Mouse (Mus musculus) gastrocnemius, adult 2 months (tissue): ENCODE results near the gene Tmem108. TPM values are rescaled to one million over a fixed set of nuclear protein-coding genes. Genes with fewer than 3 reads are reported as not detected.

Experiments
- DNase-seq: peaks from one replicate; pipeline ENCODE4 v3.0.0; 2022
- H3K27ac ChIP-seq: fragments of 200-600 bp; 2 replicates; pipeline ENCODE4 v1.8.1; 2022; ENCODE audit warnings: mild to moderate bottlenecking
- H3K4me3 ChIP-seq: fragments of 200-600 bp; 2 replicates; pipeline ENCODE4 v1.8.1; 2022; ENCODE audit warnings: mild to moderate bottlenecking, moderate library complexity
- CTCF ChIP-seq: fragments of 200-600 bp; IDR thresholded peaks from 2 replicates; pipeline ENCODE4 v1.8.1; 2022; ENCODE audit warnings: antibody characterized with exemption, mild to moderate bottlenecking, moderate library complexity
- intact Hi-C: fragments of 180-260 bp; cut with DNase I; formaldehyde crosslinking; loops from one replicate; pipeline ENCODE4 v1.15.1; 2025
- total RNA-seq, 2 experiments: library from RNA; stranded (reverse); gene quantifications; 2 replicates each; pipeline ENCODE4 v1.2.3; 2021

Gene Tmem108
- total RNA-seq, 2 experiments from 2014 or later, result not detected

DNA sequence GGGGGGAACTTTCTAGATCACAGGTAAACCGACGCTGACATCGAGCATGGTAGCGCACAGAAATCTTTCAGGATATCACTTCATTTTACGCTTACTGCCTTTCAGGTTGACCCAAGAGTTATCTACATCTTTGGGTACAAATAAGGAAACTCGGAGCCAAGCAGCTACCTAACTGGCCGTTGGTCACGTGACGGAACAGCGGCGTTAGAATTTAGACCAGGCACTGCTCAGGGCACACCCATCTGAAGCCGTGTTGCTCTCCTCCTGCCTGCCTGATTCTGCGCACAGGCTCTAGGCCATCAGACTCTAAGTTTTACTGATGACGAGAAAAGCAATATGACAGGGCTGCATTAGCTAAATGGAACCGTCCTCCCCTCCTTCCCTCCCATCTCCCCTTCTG is 204.6 kb downstream of the Tmem108 start:
- TF ChIP-seq CTCF, result no peak
- no peak for DNase-seq
- Histone ChIP-seq H3K27ac (no peak overlapping the region), H3K4me3 (no peak overlapping the region)
- intact Hi-C loops, result no loop called here

DNA sequence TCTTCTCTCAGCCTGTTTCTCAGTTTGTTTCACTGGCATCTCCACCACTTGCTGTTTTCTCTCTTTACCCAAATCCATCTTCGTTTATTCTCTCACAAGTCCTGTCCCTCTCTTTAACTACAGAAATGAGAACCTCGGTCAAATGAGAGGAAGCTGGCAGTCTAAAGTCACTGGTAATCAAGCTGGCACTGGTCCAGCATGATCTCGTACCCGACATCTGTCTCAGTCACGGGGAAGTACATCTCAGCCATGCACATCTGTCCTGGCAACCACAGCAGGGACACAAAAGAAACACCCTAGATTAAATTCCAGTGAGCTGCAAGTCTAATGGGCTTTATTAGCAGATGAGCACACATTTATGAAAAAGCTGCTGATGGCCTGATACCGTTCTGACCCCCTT is 206.3 kb downstream of the Tmem108 start:
- no peak for TF ChIP-seq CTCF
- intact Hi-C loops, result no loop called here
- no peak for DNase-seq

DNA sequence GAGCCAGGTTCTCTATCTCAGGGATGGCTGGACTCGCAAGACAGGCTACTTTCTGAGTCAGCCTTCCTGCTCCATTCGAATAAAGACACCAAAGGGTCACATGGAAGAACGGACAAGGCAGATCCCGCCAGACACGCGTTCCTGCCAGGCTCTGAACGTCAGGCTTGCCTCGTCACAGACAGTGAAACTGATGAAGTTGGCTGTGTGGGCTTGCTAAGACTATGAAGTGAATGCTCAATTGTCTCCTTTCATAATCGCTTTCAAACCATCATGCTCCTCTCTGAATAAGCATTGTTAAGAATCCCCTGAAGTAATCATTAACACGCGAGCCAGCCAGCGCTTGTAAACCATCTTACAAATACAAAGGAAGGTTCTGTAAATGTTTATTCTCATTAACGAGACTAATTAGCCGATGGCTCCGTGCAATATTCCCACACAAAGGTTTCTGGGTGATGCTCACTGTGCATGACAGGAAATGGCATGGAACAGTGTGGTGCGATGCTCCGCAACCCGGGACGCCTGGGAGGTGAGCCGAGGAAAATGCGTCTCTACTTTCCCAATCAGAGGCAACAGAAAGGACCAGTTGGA is 210.9 kb downstream of the Tmem108 start:
- no peak for TF ChIP-seq CTCF
- intact Hi-C loops, result no loop called here
- Histone ChIP-seq H3K4me3 (no peak overlapping the region), H3K27ac (no peak overlapping the region)
- DNase-seq, result no peak

More for the DNA sequence above, 206.3 kb downstream of the Tmem108 start:
- Histone ChIP-seq H3K4me3 (no peak overlapping the region), H3K27ac (no peak overlapping the region)

DNA sequence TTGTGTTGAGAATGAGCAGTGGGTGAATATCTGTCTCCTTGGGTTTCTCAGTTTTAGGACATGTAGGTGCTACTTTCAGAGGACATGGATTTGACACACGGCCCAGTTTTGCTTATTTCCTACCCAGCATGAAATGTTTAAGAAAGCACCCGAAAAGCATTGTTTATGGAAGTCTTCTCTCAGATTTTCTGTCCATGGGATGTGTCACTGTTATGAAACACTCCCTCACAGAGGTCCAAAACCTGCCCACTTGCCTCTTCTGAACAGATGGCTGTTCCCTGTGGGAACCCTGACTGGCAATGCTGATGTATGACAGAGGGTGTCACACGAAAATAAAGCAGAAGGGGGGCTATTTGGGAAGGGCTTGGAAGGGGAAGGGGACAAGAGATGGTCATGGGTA is 212.5 kb downstream of the Tmem108 start:
- H3K4me3 ChIP-seq, result no peak overlapping the region
- no peak for DNase-seq
- intact Hi-C loops, result no loop called here
- TF ChIP-seq CTCF, result no peak
- H3K27ac ChIP-seq, result no peak overlapping the region

DNA sequence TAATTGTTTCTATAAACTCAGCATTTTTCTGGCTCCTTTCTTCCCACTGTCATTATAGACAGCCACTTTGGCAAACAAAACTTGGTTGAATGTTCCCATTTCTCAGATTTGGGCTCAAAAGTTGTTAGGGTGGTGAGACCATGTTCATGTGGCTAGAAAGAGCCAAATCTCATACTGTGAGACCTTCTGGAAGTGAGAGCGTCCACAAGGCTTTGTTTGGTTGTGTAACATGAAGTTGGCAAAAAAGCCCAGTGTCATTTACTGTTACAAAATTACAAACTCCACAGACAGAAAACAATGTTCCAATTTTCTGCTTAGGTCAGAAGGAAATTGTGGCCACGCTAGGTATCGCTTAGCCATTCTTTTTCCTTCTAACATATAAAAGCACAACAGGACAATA is 213.0 kb downstream of the Tmem108 start:
- Histone ChIP-seq H3K4me3 (no peak overlapping the region), H3K27ac (no peak overlapping the region)
- intact Hi-C loops, result no loop called here
- no peak for TF ChIP-seq CTCF
- DNase-seq, result no peak

DNA sequence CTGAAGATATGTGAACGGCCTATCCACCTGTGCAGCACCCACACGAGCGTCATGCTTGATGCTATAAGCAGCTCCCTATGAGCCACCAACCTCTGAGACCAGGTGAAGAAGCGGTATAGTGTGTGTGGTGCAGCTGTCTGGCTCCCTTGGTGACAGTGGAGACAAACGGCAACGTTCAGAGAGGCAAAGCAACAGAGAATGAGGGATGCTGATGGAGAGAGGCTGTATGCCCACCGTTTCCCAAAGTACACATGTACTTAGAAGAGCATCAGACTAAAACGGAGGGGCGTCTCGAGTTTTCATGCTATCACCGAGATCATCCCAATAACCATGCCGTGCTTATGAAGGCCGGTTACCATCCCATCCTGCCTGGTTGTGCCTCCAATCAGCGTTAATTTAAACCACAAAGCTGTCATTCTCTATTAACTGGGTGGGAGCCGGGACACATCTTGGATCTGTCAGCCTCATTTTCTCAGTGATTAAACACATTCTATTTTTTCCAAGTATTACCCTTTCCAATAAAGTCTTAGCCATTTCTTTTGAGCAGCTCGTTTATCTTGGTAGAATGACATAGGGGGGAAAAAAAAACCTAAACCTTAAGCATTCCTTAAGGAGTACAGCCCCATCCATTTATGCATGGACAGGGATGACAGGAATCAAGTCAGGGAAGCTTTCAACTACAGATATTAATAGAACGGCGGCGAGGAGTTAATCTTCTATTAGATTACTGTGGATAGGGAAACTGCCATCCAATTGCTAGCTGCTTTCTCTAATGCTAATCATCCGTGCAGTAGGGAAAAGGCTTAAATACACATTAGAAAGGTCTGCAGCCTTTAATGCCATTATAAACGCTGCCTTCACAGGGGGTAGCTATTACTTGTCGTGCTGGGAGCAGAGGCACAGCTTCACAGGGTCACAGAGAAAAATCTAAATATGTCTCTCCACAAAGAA is 214.7 kb downstream of the Tmem108 start:
- no peak for TF ChIP-seq CTCF
- Histone ChIP-seq H3K4me3 (no peak overlapping the region), H3K27ac (no peak overlapping the region)
- intact Hi-C loops, result no loop called here
- no peak for DNase-seq

DNA sequence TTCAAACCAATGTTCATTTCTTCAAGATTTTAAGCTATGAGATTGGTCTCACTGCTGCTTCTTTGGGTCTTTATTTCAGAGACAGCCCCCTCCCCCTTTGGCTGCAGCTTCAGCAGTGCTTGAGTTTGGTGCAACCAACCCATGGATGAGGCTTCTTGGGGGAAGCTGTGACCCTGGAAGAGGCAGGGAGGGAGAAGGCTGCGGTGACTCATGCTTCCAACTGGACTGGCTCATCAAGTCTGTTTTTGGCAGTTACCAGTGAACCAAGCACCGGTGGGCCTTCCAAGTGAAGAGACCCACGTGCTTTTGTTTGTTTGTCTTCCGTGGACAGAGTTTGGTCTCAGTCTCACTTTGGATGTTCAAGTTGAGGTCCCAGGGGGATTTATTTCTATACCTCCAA is 215.9 kb downstream of the Tmem108 start:
- Histone ChIP-seq H3K27ac (no peak overlapping the region), H3K4me3 (no peak overlapping the region)
- TF ChIP-seq CTCF, result no peak
- DNase-seq, result no peak
- intact Hi-C loops, result no loop called here

DNA sequence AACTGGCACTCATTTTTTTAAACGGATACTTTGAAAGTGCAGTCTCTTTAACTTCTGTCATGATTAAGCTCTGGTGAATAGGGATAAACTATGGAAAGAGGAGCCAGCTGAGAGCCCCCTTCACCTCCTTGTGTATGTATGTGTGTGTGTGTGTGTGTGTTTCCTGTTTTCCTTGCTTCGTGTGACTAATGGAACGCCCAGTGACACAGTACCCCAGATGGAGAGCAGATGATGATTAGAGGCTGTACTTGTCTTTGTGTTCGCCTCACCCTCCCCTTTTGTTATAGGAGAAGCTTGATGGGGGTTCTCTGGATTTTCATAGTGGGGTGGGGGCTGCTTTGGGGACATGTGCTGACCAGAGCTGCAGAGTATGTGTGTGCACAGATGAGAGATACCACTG is 216.4 kb downstream of the Tmem108 start:
- TF ChIP-seq CTCF, result no peak
- intact Hi-C loops, result no loop called here
- no peak for DNase-seq
- no peak overlapping the region for H3K4me3 ChIP-seq
- H3K27ac ChIP-seq, result no peak overlapping the region

DNA sequence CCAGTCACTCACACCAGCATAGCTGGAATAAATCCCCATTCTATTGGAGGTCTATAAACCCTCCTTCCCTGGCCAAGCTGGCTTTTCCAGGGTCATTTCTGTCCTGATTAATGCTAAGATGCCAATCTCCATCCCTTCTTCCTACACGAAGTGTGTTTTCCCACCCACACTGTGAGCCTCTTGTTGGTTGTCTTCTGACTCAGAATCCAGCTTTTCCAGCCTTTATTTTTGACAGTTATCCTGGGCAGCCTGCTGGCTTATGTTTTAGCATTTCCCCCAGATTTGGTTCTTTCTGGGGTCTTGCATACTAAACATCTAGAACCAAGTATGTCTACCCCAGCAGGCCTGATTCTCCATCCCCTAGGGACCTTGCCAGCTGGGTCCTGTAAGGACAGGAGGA is 217.0 kb downstream of the Tmem108 start:
- Histone ChIP-seq H3K27ac (no peak overlapping the region), H3K4me3 (no peak overlapping the region)
- TF ChIP-seq CTCF, result no peak
- DNase-seq, result no peak
- intact Hi-C loops, result no loop called here

DNA sequence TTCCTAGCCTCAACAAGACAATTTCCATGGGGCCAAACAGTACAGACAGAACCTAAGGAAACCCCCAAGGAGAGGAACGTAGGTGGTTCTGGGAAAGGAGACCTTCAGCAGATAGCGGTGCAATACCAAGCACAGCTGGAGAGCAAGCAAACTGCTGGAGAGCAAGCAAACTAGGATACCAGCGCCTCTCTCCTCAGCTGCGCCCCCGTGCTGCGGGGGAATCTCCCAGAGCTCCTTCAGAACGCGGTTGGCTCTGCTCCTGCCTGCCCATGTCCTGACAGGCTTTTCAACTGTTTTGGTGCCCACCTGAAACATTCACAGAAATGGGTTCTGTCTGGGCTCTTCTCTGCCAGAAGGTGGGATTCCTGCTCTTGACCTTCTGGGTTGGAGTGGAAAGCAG is 221.1 kb downstream of the Tmem108 start:
- Histone ChIP-seq H3K27ac (no peak overlapping the region), H3K4me3 (no peak overlapping the region)
- TF ChIP-seq CTCF, result no peak
- DNase-seq, result no peak
- intact Hi-C loops, result no loop called here

DNA sequence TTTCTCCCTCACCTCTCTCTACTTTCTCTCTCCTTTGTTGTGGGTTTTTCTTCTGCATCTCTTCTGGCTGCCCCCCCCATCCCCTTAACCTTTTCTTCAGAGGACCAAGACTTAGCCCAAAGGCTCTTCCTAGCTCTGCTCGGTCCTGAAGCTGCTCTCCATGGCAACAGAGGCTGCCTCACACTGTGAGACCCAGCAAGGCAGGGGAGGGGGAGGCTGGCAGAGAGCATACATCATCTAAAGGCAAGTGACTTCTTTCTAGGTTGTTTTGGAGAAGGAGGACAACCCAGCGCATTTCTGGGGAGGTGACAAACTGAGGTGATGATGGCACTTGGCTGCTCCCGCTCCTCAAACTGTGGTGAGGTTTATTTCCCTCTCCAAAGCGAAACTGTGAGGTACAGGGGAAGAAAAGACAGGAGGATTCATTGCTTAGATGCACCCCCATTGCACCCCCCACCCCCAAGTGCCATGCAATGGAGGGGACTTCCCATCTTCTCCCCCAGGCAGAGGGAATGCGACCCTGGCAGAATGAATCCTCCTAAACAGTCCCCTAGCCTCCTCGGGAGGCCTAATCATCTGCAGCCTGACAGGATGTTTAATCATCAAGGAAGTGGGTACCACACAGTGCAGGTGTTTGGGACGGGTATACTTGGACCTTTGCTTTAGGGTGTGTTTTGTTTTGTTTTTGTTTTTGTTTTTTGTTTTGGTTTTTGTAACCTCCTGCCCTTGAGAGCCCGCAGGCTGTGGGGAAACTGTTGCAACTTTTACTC is 223.4 kb downstream of the Tmem108 start:
- Histone ChIP-seq H3K27ac (no peak overlapping the region), H3K4me3 (no peak overlapping the region)
- intact Hi-C loops, result no loop called here
- TF ChIP-seq CTCF, result no peak
- DNase-seq, result no peak

DNA sequence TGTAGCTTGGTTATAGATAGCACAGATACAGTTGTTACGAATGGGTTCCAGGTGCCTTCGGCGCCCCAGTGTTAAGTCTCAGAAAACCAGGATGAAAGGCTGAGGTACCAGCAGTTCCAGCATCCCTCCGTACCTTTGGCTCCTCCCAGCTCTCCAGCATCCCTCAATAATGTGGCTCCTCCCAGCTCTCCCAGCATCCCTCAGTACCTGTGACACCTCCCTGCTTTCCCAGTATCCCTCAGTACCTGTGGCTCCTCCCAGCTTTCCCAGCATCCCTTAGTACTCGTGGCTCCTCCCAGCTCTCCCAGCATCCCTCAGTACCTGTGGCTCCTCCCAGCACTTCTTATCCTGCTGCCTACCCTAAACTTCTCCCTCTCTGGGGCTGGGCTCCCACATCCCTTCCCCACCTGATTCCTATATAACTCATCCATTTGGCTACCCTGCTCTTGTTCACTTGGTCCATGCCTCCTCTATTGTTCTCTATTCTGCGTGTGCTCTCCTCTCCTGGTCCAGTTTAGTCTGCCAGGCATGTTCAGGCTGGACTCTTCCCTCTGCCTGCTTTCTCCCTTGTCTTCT is 225.5 kb downstream of the Tmem108 start:
- Histone ChIP-seq H3K4me3 (no peak overlapping the region), H3K27ac (no peak overlapping the region)
- DNase-seq, result no peak
- TF ChIP-seq CTCF, result no peak
- intact Hi-C loops, result no loop called here

DNA sequence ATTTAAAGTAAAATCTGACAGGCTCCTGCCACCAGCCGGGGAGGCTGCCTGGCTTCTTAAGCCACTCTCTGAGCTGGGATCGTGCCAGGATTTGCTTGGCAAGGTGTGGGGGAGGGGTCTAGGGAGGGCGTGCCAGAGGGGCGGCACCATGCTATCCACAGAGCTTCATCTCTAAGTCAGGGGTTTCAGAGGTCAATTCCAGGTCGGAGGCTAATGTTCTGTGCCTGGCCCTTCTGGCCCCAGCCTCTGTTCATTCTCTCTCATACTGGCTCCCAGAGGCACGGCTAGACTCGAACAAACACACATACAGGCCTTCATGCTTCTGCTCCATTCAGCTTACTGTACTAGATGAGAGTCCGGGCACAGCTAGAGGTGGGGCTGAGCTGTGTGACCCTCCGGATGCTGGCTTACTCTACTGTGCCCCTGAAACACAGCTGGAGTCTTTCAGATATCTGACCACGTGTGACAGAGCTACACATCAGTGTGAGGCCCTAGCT is 236.5 kb downstream of the Tmem108 start:
- intact Hi-C loops, result no loop called here
- no peak overlapping the region for H3K27ac ChIP-seq

More for the DNA sequence above, 236.5 kb downstream of the Tmem108 start:
- no peak for DNase-seq
- H3K4me3 ChIP-seq, result no peak overlapping the region
- TF ChIP-seq CTCF, result no peak
